Mouse (Mus musculus) layer of hippocampus, postnatal 14 days (tissue): ENCODE data around the gene Cdh12. TPM values are rescaled to one million over a fixed set of nuclear protein-coding genes. Genes with fewer than 3 reads are reported as not detected.

Experiments
- DNase-seq, 2 experiments: peaks; one replicate each; pipeline ENCODE4 v3.0.0; 2021 to 2022; ENCODE audit warnings: low spot score in 2 of 2, mixed read lengths in 1 of 2
- total RNA-seq, 2 experiments: library from RNA; stranded (reverse); gene quantifications; 2 replicates each; pipeline ENCODE4 v1.2.3; 2021

The Cdh12 gene
- total RNA-seq, 2 experiments from 2014 or later, result 23.6 to 28.6 TPM

GRCm38 (mm10) chr15:20684200-20684599 lies 235.1 kb downstream of the Cdh12 start:
- DNase-seq, result no peak

GRCm38 (mm10) chr15:20696229-20696628 lies 247.2 kb downstream of the Cdh12 start:
- DNase-seq, result no peak

GRCm38 (mm10) chr15:20711859-20712258 lies 262.8 kb downstream of the Cdh12 start:
- DNase-seq, result peak in 1 of 2 experiments; percentile 8

- no peak for DNase-seq
Measured at GRCm38 (mm10) chr15:20772289-20772688, 323.2 kb downstream of the Cdh12 start.

- no peak for DNase-seq
Measured at GRCm38 (mm10) chr15:20773423-20773822, 324.4 kb downstream of the Cdh12 start.

- no peak for DNase-seq
Measured at GRCm38 (mm10) chr15:20796999-20797398, 347.9 kb downstream of the Cdh12 start.

GRCm38 (mm10) chr15:20798541-20798940 lies 349.5 kb downstream of the Cdh12 start:
- DNase-seq, result peak in 1 of 2 experiments; percentile 2

GRCm38 (mm10) chr15:20835887-20836286 lies 386.8 kb downstream of the Cdh12 start:
- DNase-seq, result no peak

GRCm38 (mm10) chr15:20836991-20837390 lies 387.9 kb downstream of the Cdh12 start:
- no peak for DNase-seq

GRCm38 (mm10) chr15:20841479-20841878 lies 392.4 kb downstream of the Cdh12 start:
- no peak for DNase-seq

GRCm38 (mm10) chr15:20863076-20863475 lies 414.0 kb downstream of the Cdh12 start:
- DNase-seq, result no peak

- no peak for DNase-seq
Measured at GRCm38 (mm10) chr15:20872518-20872917, 423.5 kb downstream of the Cdh12 start.

GRCm38 (mm10) chr15:20876993-20877392 lies 427.9 kb downstream of the Cdh12 start:
- no peak for DNase-seq

- peak in 1 of 2 experiments; percentile 22 for DNase-seq
Measured at GRCm38 (mm10) chr15:20893471-20893870, 444.4 kb downstream of the Cdh12 start.

GRCm38 (mm10) chr15:20902568-20902967 lies 453.5 kb downstream of the Cdh12 start:
- peak in 1 of 2 experiments; percentile 27 for DNase-seq

- DNase-seq, result no peak
Measured at GRCm38 (mm10) chr15:20928221-20928620, 479.2 kb downstream of the Cdh12 start.

GRCm38 (mm10) chr15:20944000-20944399 lies 494.9 kb downstream of the Cdh12 start:
- DNase-seq, result no peak

- no peak for DNase-seq
Measured at GRCm38 (mm10) chr15:20967463-20967862, 518.4 kb downstream of the Cdh12 start.

GRCm38 (mm10) chr15:20971041-20971440 lies 522.0 kb downstream of the Cdh12 start:
- no peak for DNase-seq

- no peak for DNase-seq
Measured at GRCm38 (mm10) chr15:21000541-21000940, 551.5 kb downstream of the Cdh12 start.

GRCm38 (mm10) chr15:21007931-21008330 lies 558.9 kb downstream of the Cdh12 start:
- DNase-seq, result no peak

- no peak for DNase-seq
Measured at GRCm38 (mm10) chr15:21008487-21008886, 559.4 kb downstream of the Cdh12 start.

GRCm38 (mm10) chr15:21008969-21009368 lies 559.9 kb downstream of the Cdh12 start:
- no peak for DNase-seq

GRCm38 (mm10) chr15:21063683-21064082 lies 614.6 kb downstream of the Cdh12 start:
- DNase-seq, result no peak
